Mouse (Mus musculus) forebrain, embryonic 16.5 days (tissue): ENCODE data around the gene Sik3. TPM values are rescaled to one million over a fixed set of nuclear protein-coding genes. Genes with fewer than 3 reads are reported as not detected.
A peak's percentile ranks its signal among the peaks of the same experiment; 100 is the strongest.
"Not testable (repeated sequence)": the region's sequence is repeated elsewhere in the genome, so short reads cannot be mapped to it uniquely, and the experiment has no call there.

Source experiments
- ATAC-seq: fragments of 200-750 bp; cut with Nextera tagmentation; 2 replicates; pipeline ENCODE4 v1.8.0; 2017; ENCODE audit warnings: mild to moderate bottlenecking, moderate library complexity
- H3K27ac ChIP-seq: fragments of 300-500 bp; sonication (generic); 2 replicates; pipeline ENCODE4 v1.5.1; 2014; ENCODE audit warnings: low read length, control low read depth
- H3K27me3 ChIP-seq: fragments of 300-500 bp; sonication (generic); replicated peaks from 2 replicates; pipeline ENCODE4 v1.6.1; 2014; ENCODE audit warnings: low read length; ENCODE audit not compliant: control insufficient read depth, insufficient read depth
- H3K36me3 ChIP-seq: fragments of 300-500 bp; sonication (generic); 2 replicates; pipeline ENCODE4 v1.6.1; 2014; ENCODE audit not compliant: control insufficient read depth, insufficient read depth
- H3K4me1 ChIP-seq: fragments of 300-500 bp; sonication (generic); replicated peaks from 2 replicates; pipeline ENCODE4 v1.6.1; 2014; ENCODE audit warnings: low read length; ENCODE audit not compliant: control insufficient read depth, insufficient read depth
- H3K4me2 ChIP-seq: fragments of 300-500 bp; sonication (generic); 2 replicates; pipeline ENCODE4 v1.6.1; 2014; ENCODE audit warnings: mild to moderate bottlenecking, low read length, control low read depth
- H3K4me3 ChIP-seq: fragments of 300-500 bp; sonication (generic); replicated peaks from 2 replicates; pipeline ENCODE4 v1.5.1; 2014; ENCODE audit warnings: mild to moderate bottlenecking, low read length, control low read depth
- H3K9ac ChIP-seq: fragments of 300-500 bp; sonication (generic); replicated peaks from 2 replicates; pipeline ENCODE4 v1.6.1; 2014; ENCODE audit warnings: low read depth, low read length, control low read depth
- H3K9me3 ChIP-seq: fragments of 300-500 bp; sonication (generic); 2 replicates; pipeline ENCODE4 v1.6.1; 2016; ENCODE audit warnings: low read length; ENCODE audit not compliant: control insufficient read depth
- WGBS: fragments of 180-500 bp; shearing (Covaris S2); extraction: QIAGEN DNeasy Blood & Tissue Kit; methylation state at CpG from one replicate; pipeline ENCODE4 v1.1.7; 2014; 5-methylcytosine and 5-hydroxymethylcytosine counted together
- polyA plus RNA-seq: library from polyadenylated mRNA; unstranded; fragments of >200 nt; fragmentation: Nextera tagmentation; extraction: Ambion mirVana; gene quantifications from 2 replicates; pipeline ENCODE4 v1.2.1, GENCODE M21; 2015

The Sik3 gene
- polyA plus RNA-seq, 1 experiment from 2014 or later = 5.3 TPM

DNA sequence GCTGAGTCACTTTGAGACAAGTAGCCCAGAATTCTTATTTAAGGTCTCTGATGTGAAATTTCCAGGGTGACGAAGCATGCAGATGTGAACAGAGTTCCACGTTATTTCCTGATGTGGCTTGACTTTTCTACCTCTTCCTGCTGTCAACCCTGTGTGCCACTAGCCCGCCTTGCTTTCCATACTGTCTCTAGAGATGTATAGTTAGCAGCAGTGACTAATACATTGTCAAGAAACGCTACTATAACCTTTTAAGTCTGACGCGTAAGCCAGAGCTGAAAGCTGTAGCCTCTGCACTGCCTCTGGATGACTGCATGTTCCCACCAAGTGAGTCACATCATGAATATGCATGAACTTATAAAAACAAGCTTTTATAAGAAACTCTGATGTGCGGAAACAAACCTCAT, 70.9 kb downstream of the Sik3 start:
- WGBS = 48% methylated on average over 7 of the region's 7 CpGs
- H3K27ac ChIP-seq = no peak overlapping the region
- ATAC-seq = peak; percentile 31; the same call in 1 of the 2 replicates

GRCm38 (mm10) chr9:46085898-46086297, 73.3 kb downstream of the Sik3 start:
- H3K4me3 ChIP-seq = no peak overlapping the region
- ATAC-seq = no peak
- WGBS = 77% methylated on average over 6 of the region's 7 CpGs
- no peaks in the 10 kb centered on the region for H3K9me3 ChIP-seq
- no peak overlapping the region for H3K4me2 ChIP-seq
- H3K36me3 ChIP-seq = no peaks in the 10 kb centered on the region
- H3K4me1 ChIP-seq = peaks cover 12% of the 10 kb centered on the region; the same call in 1 of the 2 replicates
- no peak overlapping the region for H3K27ac ChIP-seq
- no peaks in the 10 kb centered on the region for H3K27me3 ChIP-seq
- no peak overlapping the region for H3K9ac ChIP-seq

More for the DNA sequence above, 70.9 kb downstream of the Sik3 start:
- H3K4me1 ChIP-seq = peaks cover 12% of the 10 kb centered on the region; the same call in 1 of the 2 replicates
- H3K36me3 ChIP-seq = no peaks in the 10 kb centered on the region
- no peak overlapping the region for H3K4me2 ChIP-seq
- H3K4me3 ChIP-seq = no peak overlapping the region
- no peaks in the 10 kb centered on the region for H3K27me3 ChIP-seq
- no peak overlapping the region for H3K9ac ChIP-seq
- H3K9me3 ChIP-seq = no peaks in the 10 kb centered on the region

DNA sequence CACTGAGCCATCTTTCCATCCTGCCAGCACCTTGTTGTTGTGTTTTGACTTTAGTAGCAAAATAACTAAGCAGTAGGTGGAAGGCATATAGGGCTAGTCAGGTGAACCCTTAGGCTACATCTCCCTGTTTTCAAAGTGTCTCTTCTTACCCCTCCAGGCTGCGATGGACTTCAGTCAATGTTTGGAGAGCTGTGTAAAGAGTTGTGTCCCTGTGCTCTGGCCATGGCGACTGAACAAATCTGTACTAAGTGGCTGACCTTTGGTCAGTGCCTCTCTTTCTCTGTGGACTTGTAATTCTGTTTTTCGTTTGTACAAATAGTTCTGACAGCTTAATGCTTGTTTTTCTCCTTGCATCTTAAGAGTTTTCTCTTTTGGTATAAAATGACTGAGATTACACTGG, 74.2 kb downstream of the Sik3 start:
- no peak overlapping the region for H3K4me2 ChIP-seq
- no peaks in the 10 kb centered on the region for H3K27me3 ChIP-seq
- no peak overlapping the region for H3K9ac ChIP-seq
- no peaks in the 10 kb centered on the region for H3K9me3 ChIP-seq
- H3K27ac ChIP-seq = no peak overlapping the region
- ATAC-seq = no peak
- peaks cover 12% of the 10 kb centered on the region; the same call in 1 of the 2 replicates for H3K4me1 ChIP-seq
- no peak overlapping the region for H3K4me3 ChIP-seq
- no peaks in the 10 kb centered on the region for H3K36me3 ChIP-seq
- 77% methylated on average over 3 of the region's 3 CpGs for WGBS

- Histone ChIP-seq H3K4me1 (peaks cover 7% of the 10 kb centered on the region; the same call in 1 of the 2 replicates), H3K27me3 (no peaks in the 10 kb centered on the region), H3K36me3 (no peaks in the 10 kb centered on the region), H3K9ac (no peak overlapping the region), H3K9me3 (no peaks in the 10 kb centered on the region), H3K4me2 (no peak overlapping the region), H3K4me3 (no peak overlapping the region), H3K27ac (no peak overlapping the region)
- no peak for ATAC-seq
- WGBS = 82% methylated on average over 5 of the region's 5 CpGs
Measured at GRCm38 (mm10) chr9:46087461-46087860, 74.8 kb downstream of the Sik3 start.

- no peaks in the 10 kb centered on the region for H3K36me3 ChIP-seq
- H3K4me3 ChIP-seq = no peak overlapping the region
- no peaks in the 10 kb centered on the region for H3K9me3 ChIP-seq
- peaks cover 1% of the 10 kb centered on the region; the same call in 1 of the 2 replicates for H3K4me1 ChIP-seq
- WGBS = 87% methylated on average over 10 of the region's 10 CpGs
- H3K27ac ChIP-seq = no peak overlapping the region
- no peaks in the 10 kb centered on the region for H3K27me3 ChIP-seq
- no peak overlapping the region for H3K4me2 ChIP-seq
- ATAC-seq = no peak
- H3K9ac ChIP-seq = no peak overlapping the region
Measured at GRCm38 (mm10) chr9:46088722-46089121, 76.1 kb downstream of the Sik3 start.

- Histone ChIP-seq H3K27ac (no peak overlapping the region), H3K4me3 (no peak overlapping the region)
Measured at GRCm38 (mm10) chr9:46090066-46090465, 77.4 kb downstream of the Sik3 start.

GRCm38 (mm10) chr9:46091157-46091556, 78.5 kb downstream of the Sik3 start:
- not testable (repeated sequence) for H3K9ac ChIP-seq, H3K4me2 ChIP-seq, H3K27ac ChIP-seq, H3K27me3 ChIP-seq, H3K9me3 ChIP-seq, H3K4me3 ChIP-seq, H3K4me1 ChIP-seq, H3K36me3 ChIP-seq, ATAC-seq
- WGBS = 96% methylated on average over 1 of the region's 1 CpGs

More at GRCm38 (mm10) chr9:46090066-46090465, 77.4 kb downstream of the Sik3 start:
- Histone ChIP-seq H3K36me3 (no peaks in the 10 kb centered on the region), H3K4me2 (no peak overlapping the region), H3K9me3 (no peaks in the 10 kb centered on the region), H3K9ac (no peak overlapping the region), H3K27me3 (no peaks in the 10 kb centered on the region), H3K4me1 (no peaks in the 10 kb centered on the region)
- WGBS = 35% methylated on average over 4 of the region's 4 CpGs
- ATAC-seq = no peak

DNA sequence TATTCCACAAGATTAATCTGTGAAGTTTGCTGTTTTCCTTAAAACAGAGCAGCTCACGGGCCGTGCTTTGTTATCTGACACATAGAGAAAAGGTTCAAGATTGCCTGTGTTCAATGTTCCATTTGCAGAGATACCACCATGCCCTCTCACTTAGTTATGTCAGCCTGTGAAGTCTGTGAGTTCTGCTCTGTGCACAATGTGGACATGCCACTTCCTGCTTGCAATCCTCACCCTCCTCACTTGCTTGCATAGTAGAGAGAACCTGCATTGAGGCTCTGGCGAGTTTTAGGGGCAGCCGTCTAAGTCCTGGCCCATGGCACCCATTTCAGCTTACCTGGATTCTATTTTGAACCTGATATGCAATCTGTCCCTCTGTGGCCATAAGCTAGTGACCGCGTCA, 80.0 kb downstream of the Sik3 start:
- Histone ChIP-seq H3K4me2 (no peak overlapping the region), H3K4me1 (no peaks in the 10 kb centered on the region), H3K27ac (no peak overlapping the region), H3K9me3 (no peaks in the 10 kb centered on the region), H3K4me3 (no peak overlapping the region), H3K27me3 (no peaks in the 10 kb centered on the region), H3K36me3 (no peaks in the 10 kb centered on the region), H3K9ac (no peak overlapping the region)
- ATAC-seq = no peak
- WGBS = 91% methylated on average over 6 of the region's 6 CpGs

DNA sequence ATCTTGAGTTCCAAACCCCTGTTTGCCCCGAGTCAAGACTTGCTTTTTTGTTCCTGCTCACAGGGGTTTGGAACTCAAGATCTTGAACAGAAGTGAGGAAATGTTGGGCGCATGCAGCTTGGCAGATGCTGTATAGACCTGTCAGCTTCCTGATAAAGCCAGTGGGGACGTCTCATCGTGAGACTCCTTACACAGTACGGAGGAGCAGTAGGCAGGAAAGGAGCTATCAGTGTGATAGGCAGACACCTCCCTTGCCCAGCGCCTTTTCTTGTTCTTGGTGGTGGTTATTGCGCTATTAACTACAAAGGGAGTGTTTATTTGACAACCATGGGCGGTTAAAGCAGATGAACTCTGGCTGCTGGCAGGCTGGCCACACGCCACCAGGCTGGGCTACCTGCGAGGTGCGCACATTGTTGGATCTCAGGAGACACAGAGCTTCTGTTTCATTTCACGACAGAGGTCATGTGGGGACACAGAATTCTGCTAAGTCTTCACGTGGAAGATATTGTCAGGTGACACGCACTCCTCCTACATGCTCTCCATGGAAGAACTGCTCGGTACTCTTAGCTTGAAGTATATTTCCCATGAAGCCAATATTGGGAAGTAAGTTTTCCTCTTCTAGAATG, 85.9 kb downstream of the Sik3 start:
- Histone ChIP-seq H3K27ac (no peak overlapping the region), H3K36me3 (no peaks in the 10 kb centered on the region), H3K4me1 (no peaks in the 10 kb centered on the region), H3K9ac (no peak overlapping the region), H3K27me3 (no peaks in the 10 kb centered on the region), H3K4me2 (no peak overlapping the region), H3K9me3 (no peaks in the 10 kb centered on the region), H3K4me3 (no peak overlapping the region)
- ATAC-seq = no peak
- 88% methylated on average over 15 of the region's 15 CpGs for WGBS

DNA sequence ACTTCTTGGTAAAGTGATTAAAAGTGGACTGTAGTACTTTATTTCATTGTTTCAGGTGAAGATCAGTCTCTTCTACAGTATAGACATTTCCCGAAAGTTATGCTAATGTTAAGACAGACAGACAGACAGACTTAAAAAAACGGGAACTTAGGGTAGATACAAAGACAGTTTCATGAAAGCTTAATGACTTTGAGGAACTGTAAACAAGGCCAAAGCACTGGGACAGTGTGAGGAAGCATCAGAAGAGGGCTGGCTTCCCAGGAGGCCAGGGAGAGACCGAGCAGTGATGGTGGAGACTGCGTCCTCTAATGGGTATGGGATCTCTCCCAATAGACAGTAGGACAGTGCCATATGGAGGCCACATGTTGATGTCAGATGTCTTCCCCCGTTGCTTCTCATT, 86.5 kb downstream of the Sik3 start:
- no peaks in the 10 kb centered on the region for H3K27me3 ChIP-seq
- H3K4me1 ChIP-seq = no peaks in the 10 kb centered on the region
- ATAC-seq = no peak
- 92% methylated on average over 5 of the region's 5 CpGs for WGBS
- no peak overlapping the region for H3K4me3 ChIP-seq
- H3K9ac ChIP-seq = no peak overlapping the region
- no peak overlapping the region for H3K4me2 ChIP-seq
- no peaks in the 10 kb centered on the region for H3K36me3 ChIP-seq
- no peaks in the 10 kb centered on the region for H3K9me3 ChIP-seq
- no peak overlapping the region for H3K27ac ChIP-seq
